Mouse (Mus musculus) lung, postnatal 0 days (tissue): Measurements from ENCODE around the gene Shroom3. TPM values are rescaled to one million over a fixed set of nuclear protein-coding genes. Genes with fewer than 3 reads are reported as not detected.

Experiments
- ATAC-seq: fragments of 200-750 bp; cut with Nextera tagmentation; 2 replicates; pipeline ENCODE4 v1.8.0; 2017; ENCODE audit warnings: moderate library complexity
- DNase-seq: peaks from one replicate; pipeline ENCODE4 v3.0.0-alpha.2; 2016; ENCODE audit warnings: low spot score
- H3K27ac ChIP-seq: fragments of 300-500 bp; sonication (generic); 2 replicates; pipeline ENCODE4 v1.5.1; 2014; ENCODE audit warnings: antibody characterized with exemption, mild to moderate bottlenecking, low read length, mixed read lengths
- H3K27me3 ChIP-seq: fragments of 300-500 bp; sonication (generic); replicated peaks from 2 replicates; pipeline ENCODE4 v1.6.1; 2014; ENCODE audit warnings: low read length, mixed read lengths; ENCODE audit not compliant: insufficient read depth
- H3K36me3 ChIP-seq: fragments of 300-500 bp; sonication (generic); 2 replicates; pipeline ENCODE4 v1.6.1; 2014; ENCODE audit warnings: low read length, mixed read lengths; ENCODE audit not compliant: insufficient read depth
- H3K4me1 ChIP-seq: fragments of 300-500 bp; sonication (generic); 2 replicates; pipeline ENCODE4 v1.6.1; 2014; ENCODE audit warnings: antibody characterized with exemption, low read depth, low read length, mixed read lengths; ENCODE audit not compliant: insufficient read depth
- H3K4me2 ChIP-seq: fragments of 300-500 bp; sonication (generic); replicated peaks from 2 replicates; pipeline ENCODE4 v1.6.1; 2014; ENCODE audit warnings: low read depth, mild to moderate bottlenecking, low read length, moderate library complexity, mixed read lengths
- H3K4me3 ChIP-seq: fragments of 300-500 bp; sonication (generic); 2 replicates; pipeline ENCODE4 v1.5.1; 2014; ENCODE audit warnings: low read depth, low read length
- H3K9ac ChIP-seq: fragments of 300-500 bp; sonication (generic); replicated peaks from 2 replicates; pipeline ENCODE4 v1.6.1; 2014; ENCODE audit warnings: low read depth, mild to moderate bottlenecking
- H3K9me3 ChIP-seq: fragments of 300-500 bp; sonication (generic); 2 replicates; pipeline ENCODE4 v1.6.1; 2016; ENCODE audit warnings: low read length, mixed read lengths
- CTCF ChIP-seq: IDR thresholded peaks from 2 replicates; pipeline ENCODE4 v1.5.1; 2016; ENCODE audit warnings: antibody characterized with exemption, mild to moderate bottlenecking
- EP300 ChIP-seq: IDR thresholded peaks from 2 replicates; pipeline ENCODE4 v1.6.1; 2016; ENCODE audit warnings: antibody characterized with exemption, mild to moderate bottlenecking, control low read depth
- WGBS: fragments of 180-500 bp; shearing (Covaris S2); extraction: QIAGEN DNeasy Blood & Tissue Kit; methylation state at CpG from one replicate; pipeline ENCODE4 v1.1.7; 2014; 5-methylcytosine and 5-hydroxymethylcytosine counted together
- polyA plus RNA-seq: library from polyadenylated mRNA; unstranded; fragments of >200 nt; fragmentation: Nextera tagmentation; extraction: Ambion mirVana; gene quantifications from 2 replicates; pipeline ENCODE4 v1.2.1, GENCODE M21; 2015

Gene Shroom3
- polyA plus RNA-seq, result 8.8 and 10.6 TPM in 2 replicates

DNA sequence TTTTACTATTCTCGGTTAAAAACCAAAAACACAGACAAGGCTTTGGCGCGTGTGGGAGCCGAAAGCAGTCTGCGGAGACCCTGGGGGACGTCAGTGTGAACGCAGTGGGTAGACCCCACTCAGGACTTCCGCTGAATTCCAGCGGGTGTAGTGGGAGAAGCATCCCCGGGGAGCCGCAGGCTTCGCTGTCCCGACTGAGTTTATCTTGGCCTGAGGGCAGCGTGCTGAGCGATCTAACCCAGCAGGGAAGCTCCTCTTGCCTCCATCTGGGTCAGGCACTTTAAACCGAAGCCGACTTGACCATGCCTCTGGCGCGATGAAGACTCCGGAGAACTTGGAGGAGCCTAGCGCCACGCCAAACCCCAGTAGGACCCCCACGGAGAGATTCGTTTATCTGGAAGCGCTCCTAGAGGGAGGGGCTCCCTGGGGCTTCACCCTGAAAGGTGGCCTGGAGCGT is at the start of gene Shroom3:
TSS of gene Shroom3 (plus strand) at position 85 of the 457 bp plus-strand sequence.
- no peaks in the 10 kb centered on the region for H3K9me3 ChIP-seq
- WGBS, result under 1% methylated on average over 26 of the region's 26 CpGs
- peak; percentile 57 for ATAC-seq
- peak within 1 kb of the TSS; percentile 41 for H3K9ac ChIP-seq
- peak within 1 kb of the TSS; percentile 43 for H3K4me3 ChIP-seq
- H3K4me1 ChIP-seq, result no peaks in the 10 kb centered on the region
- TF ChIP-seq EP300 (no peak), CTCF (no peak)
- no peaks in the 10 kb centered on the region for H3K27me3 ChIP-seq
- no peak for DNase-seq
- peak within 1 kb of the TSS; percentile 72 for H3K4me2 ChIP-seq
- peak within 1 kb of the TSS; percentile 71 for H3K27ac ChIP-seq
- no peaks in the 10 kb centered on the region for H3K36me3 ChIP-seq

DNA sequence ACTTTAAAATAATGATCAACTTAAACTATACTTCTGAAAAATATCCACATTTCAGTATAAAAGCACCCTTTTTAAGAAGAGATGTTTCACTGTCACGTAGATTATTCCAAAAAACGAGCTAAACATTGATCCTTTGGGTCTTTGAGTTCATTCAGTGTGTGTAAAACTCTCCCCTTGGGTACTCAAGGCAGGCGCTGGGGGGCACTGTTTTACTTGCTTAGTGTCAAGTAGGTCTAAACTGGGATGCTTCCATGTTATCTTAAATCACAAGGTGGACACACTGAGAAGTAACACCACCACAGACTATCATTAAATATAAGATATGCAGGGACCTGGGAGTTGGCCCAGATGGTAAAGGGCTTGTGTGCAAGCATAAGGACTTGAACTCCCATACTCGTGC is 49.7 kb upstream of the Shroom3 start:
- Histone ChIP-seq H3K9ac (no peak overlapping the region), H3K27me3 (no peaks in the 10 kb centered on the region), H3K9me3 (no peaks in the 10 kb centered on the region), H3K4me3 (no peak overlapping the region), H3K4me2 (no peak overlapping the region), H3K36me3 (no peaks in the 10 kb centered on the region), H3K27ac (no peak overlapping the region), H3K4me1 (no peaks in the 10 kb centered on the region)
- no peak for DNase-seq
- TF ChIP-seq CTCF, result peak; percentile 33; the same call in 1 of the 2 replicates
- TF ChIP-seq EP300, result no peak
- whole genome bisulfite sequencing, result 54% methylated on average over 4 of the region's 4 CpGs
- no peak for ATAC-seq

GRCm38 (mm10) chr5:92634916-92635315 is 48.3 kb upstream of the Shroom3 start:
- no peaks in the 10 kb centered on the region for H3K27me3 ChIP-seq
- H3K9ac ChIP-seq, result no peak overlapping the region
- no peaks in the 10 kb centered on the region for H3K4me1 ChIP-seq
- H3K9me3 ChIP-seq, result no peaks in the 10 kb centered on the region
- no peak overlapping the region for H3K4me3 ChIP-seq
- no peaks in the 10 kb centered on the region for H3K36me3 ChIP-seq
- no peak for TF ChIP-seq CTCF
- TF ChIP-seq EP300, result no peak
- H3K27ac ChIP-seq, result no peak overlapping the region
- H3K4me2 ChIP-seq, result no peak overlapping the region
- WGBS, result 62% methylated on average over 3 of the region's 3 CpGs
- no peak for ATAC-seq
- DNase-seq, result no peak

- DNase-seq (no peak), ATAC-seq (no peak)
- Histone ChIP-seq H3K9ac (no peak overlapping the region), H3K27ac (no peak overlapping the region), H3K4me3 (no peak overlapping the region), H3K4me1 (no peaks in the 10 kb centered on the region), H3K27me3 (no peaks in the 10 kb centered on the region), H3K36me3 (no peaks in the 10 kb centered on the region), H3K4me2 (no peak overlapping the region), H3K9me3 (no peaks in the 10 kb centered on the region)
- TF ChIP-seq CTCF (no peak), EP300 (no peak)
- whole genome bisulfite sequencing, result 80% methylated on average over 5 of the region's 5 CpGs
Observed at GRCm38 (mm10) chr5:92635891-92636290, 47.3 kb upstream of the Shroom3 start.

DNA sequence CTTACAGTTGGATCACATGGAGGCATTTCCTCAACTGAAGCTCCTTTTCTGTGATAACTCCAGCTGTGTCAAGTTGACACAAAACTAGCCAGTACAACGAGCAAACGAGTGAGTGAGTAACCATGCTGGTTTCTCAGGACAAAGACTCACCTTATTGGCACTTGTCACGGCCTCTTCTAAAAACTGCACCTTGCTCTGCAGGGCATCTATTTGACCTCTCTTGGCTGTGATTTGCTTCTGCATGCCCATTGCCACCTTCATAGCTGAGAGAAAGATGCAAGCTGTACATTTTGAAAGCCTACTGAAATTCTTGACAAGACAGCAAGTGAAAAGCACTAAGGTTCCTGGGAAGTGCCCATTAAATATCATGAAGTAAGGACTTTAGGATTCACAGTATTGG is 42.4 kb upstream of the Shroom3 start:
- Histone ChIP-seq H3K4me1 (no peaks in the 10 kb centered on the region), H3K4me3 (no peak overlapping the region), H3K27me3 (no peaks in the 10 kb centered on the region), H3K36me3 (no peaks in the 10 kb centered on the region), H3K4me2 (no peak overlapping the region), H3K9me3 (no peaks in the 10 kb centered on the region), H3K27ac (no peak overlapping the region), H3K9ac (no peak overlapping the region)
- TF ChIP-seq EP300 (no peak), CTCF (no peak)
- no peak for DNase-seq
- ATAC-seq, result no peak
- WGBS, result 74% methylated on average over 3 of the region's 3 CpGs

- ATAC-seq (peak; percentile 65; the same call in 1 of the 2 replicates), DNase-seq (peak; percentile 76)
- WGBS, result 3% methylated on average over 1 of the region's 1 CpGs
- Histone ChIP-seq H3K27ac (no peak overlapping the region), H3K4me2 (no peak overlapping the region), H3K9ac (no peak overlapping the region), H3K27me3 (no peaks in the 10 kb centered on the region), H3K36me3 (0 out of 2 replicates have a peak, but pooled peaks cover 5% of the 10 kb centered on the region), H3K4me3 (no peak overlapping the region), H3K4me1 (no peaks in the 10 kb centered on the region), H3K9me3 (no peaks in the 10 kb centered on the region)
- TF ChIP-seq EP300 (no peak), CTCF (peak; percentile 97)
Observed at GRCm38 (mm10) chr5:92656256-92656655, 27.0 kb upstream of the Shroom3 start.

GRCm38 (mm10) chr5:92664321-92664720 is 18.9 kb upstream of the Shroom3 start:
- Histone ChIP-seq H3K27ac (no peak overlapping the region), H3K9ac (no peak overlapping the region), H3K36me3 (0 out of 2 replicates have a peak, but pooled peaks cover 5% of the 10 kb centered on the region), H3K4me3 (no peak overlapping the region), H3K27me3 (no peaks in the 10 kb centered on the region), H3K4me1 (no peaks in the 10 kb centered on the region), H3K4me2 (no peak overlapping the region), H3K9me3 (no peaks in the 10 kb centered on the region)
- TF ChIP-seq EP300 (no peak), CTCF (no peak)
- no peak for DNase-seq
- 52% methylated on average over 2 of the region's 2 CpGs for WGBS
- ATAC-seq, result no peak
